Comparison of ENCODE assay signal across 9 mouse cellular contexts in the genomic region with DNA sequence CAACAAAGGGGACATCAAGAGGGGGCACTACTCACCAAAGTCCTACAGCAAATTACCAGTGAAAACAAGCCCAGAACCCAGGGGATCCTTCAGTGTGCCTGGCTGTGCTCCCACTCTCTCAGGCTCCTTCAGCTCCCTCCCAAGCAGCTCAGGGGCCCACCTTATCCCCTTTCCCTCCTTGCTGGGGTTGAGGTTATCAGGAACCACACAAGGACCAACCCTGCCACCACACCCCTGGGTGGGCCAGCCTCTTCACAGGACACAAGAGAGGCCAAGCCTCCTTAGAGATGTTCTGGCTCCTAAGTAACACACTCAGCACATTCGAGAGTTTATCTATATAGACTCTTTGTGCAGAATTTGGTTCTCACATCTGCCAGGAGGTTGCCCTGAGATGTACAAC. TPM values are rescaled to one million over a fixed set of nuclear protein-coding genes. Genes with fewer than 3 reads are reported as not detected.
DNase-seq lines count a peak whose midpoint lies in the region; ATAC-seq and TF ChIP-seq lines count a peak whose summit lies in the region.
"Had no signal": no experiment of that assay in that cellular context is flagged by ENCODE, and none has a peak within 500 bp of the region (broad histone marks: within the 10 kb centered on the region; RNA-seq: fewer than 3 reads in every experiment).

No protein-coding gene starts in this region.

- H3K4me3 ChIP-seq in cerebellum, adult 2 months (replicated peaks; ENCODE audit: insufficient read depth, low read depth, low read length): peak overlapping the region; percentile 0
- H3K4me3 ChIP-seq in lung, embryonic 14.5 days (ENCODE audit: low read depth, low read length): peak overlapping the region; percentile 21; the same call in 1 of the 2 replicates
- H3K4me3 ChIP-seq in limb, embryonic 12.5 days (replicated peaks): no peak overlapping the region
- H3K4me3 ChIP-seq: forebrain, embryonic 12.5 days had no signal

- no peak for TF ChIP-seq CTCF in cerebellum, adult 2 months (IDR thresholded peaks at IDR 0.05; ENCODE audit: borderline replicate concordance, insufficient read depth, low read depth, low read length)
- TF ChIP-seq CTCF in lung, embryonic 14.5 days (IDR thresholded peaks at IDR 0.05; ENCODE audit: low read depth): no peak

- 80% methylated on average over 1 of the region's 1 CpGs for WGBS in cerebellum, adult 2 months
- WGBS in lung, embryonic 14.5 days: 49% methylated on average over 1 of the region's 1 CpGs
- 88% methylated on average over 1 of the region's 1 CpGs for WGBS in limb, embryonic 12.5 days

- H3K4me2 ChIP-seq in lung, embryonic 14.5 days: peak overlapping the region; percentile 81
- 0 out of 2 replicates have a peak overlapping the region, but pooled peaks have one; percentile 6 for H3K4me2 ChIP-seq in limb, embryonic 12.5 days
- H3K4me2 ChIP-seq: forebrain, embryonic 12.5 days had no signal

- H3K36me3 ChIP-seq in lung, embryonic 14.5 days (ENCODE audit: insufficient read depth): peaks cover 20% of the 10 kb centered on the region
- H3K36me3 ChIP-seq in limb, embryonic 12.5 days: peaks cover 26% of the 10 kb centered on the region

- no peak for TF ChIP-seq POLR2A in cerebellum, adult 2 months (IDR thresholded peaks at IDR 0.05; ENCODE audit: borderline replicate concordance, insufficient read depth, low read length)

- no peak for DNase-seq in cerebellum, adult 2 months
- no peak for DNase-seq in lung, embryonic 14.5 days
- DNase-seq in lung, postnatal 10 days: no peak
- peak; percentile 58 to 59 for DNase-seq in spleen, postnatal 14 days (ENCODE audit: low spot score in 2 of 2)
- DNase-seq in right cerebral cortex, postnatal 14 days: no peak

- H3K9ac ChIP-seq in lung, embryonic 14.5 days: peak overlapping the region; percentile 30; the same call in 1 of the 2 replicates
- H3K9ac ChIP-seq in limb, embryonic 12.5 days (replicated peaks): peak overlapping the region; percentile 24; the same call in 1 of the 2 replicates
- H3K9ac ChIP-seq: forebrain, embryonic 12.5 days had no signal

- peak overlapping the region; percentile 95 for H3K27ac ChIP-seq in cerebellum, adult 2 months (ENCODE audit: insufficient read depth, low read length)
- peak overlapping the region; percentile 79 for H3K27ac ChIP-seq in lung, embryonic 14.5 days (ENCODE audit: low read depth)
- H3K27ac ChIP-seq in limb, embryonic 12.5 days: peak overlapping the region; percentile 41; the same call in 1 of the 2 replicates
- H3K27ac ChIP-seq: forebrain, embryonic 12.5 days had no signal

- peaks cover 24% of the 10 kb centered on the region for H3K4me1 ChIP-seq in cerebellum, adult 2 months (ENCODE audit: control insufficient read depth, insufficient read depth, low read length)
- H3K4me1 ChIP-seq in lung, embryonic 14.5 days (ENCODE audit: insufficient read depth): peaks cover 26% of the 10 kb centered on the region
- H3K4me1 ChIP-seq in limb, embryonic 12.5 days (replicated peaks): peaks cover 33% of the 10 kb centered on the region

- no peak for ATAC-seq in cerebellum, adult (ENCODE audit: insufficient number of reproducible peaks, low FRiP score, low TSS enrichment)
- no peak for ATAC-seq in lung, embryonic 14.5 days (ENCODE audit: insufficient read depth)
- ATAC-seq in limb, embryonic 12.5 days (ENCODE audit: insufficient number of reproducible peaks, insufficient read depth, low FRiP score, low TSS enrichment, low read depth): no peak
- ATAC-seq in CD4-positive, CD25-positive, alpha-beta regulatory T cell, adult 4 months: no peak

- H3K9me3 ChIP-seq in lung, embryonic 14.5 days (ENCODE audit: low read depth, low read length): no peaks in the 10 kb centered on the region
- no peaks in the 10 kb centered on the region for H3K9me3 ChIP-seq in limb, embryonic 12.5 days
- H3K9me3 ChIP-seq: forebrain, embryonic 12.5 days had no signal

- H3K27me3 ChIP-seq in cerebellum, adult 2 months (ENCODE audit: control insufficient read depth, insufficient read depth, low read length): no peaks in the 10 kb centered on the region
- no peaks in the 10 kb centered on the region for H3K27me3 ChIP-seq in lung, embryonic 14.5 days (ENCODE audit: insufficient read depth, low read length)
- H3K27me3 ChIP-seq in limb, embryonic 12.5 days: no peaks in the 10 kb centered on the region
- H3K27me3 ChIP-seq: forebrain, embryonic 12.5 days had no signal

RNA-seq across cellular contexts. Expression of a gene that starts 3.1 kb away (rescaled TPM):
- polyA plus RNA-seq in cerebellum, adult 2 months (2012; rRNA removed): 64.4 and 72.3 TPM in 2 replicates
- 103 and 110 TPM in 2 replicates for polyA plus RNA-seq in lung, embryonic 14.5 days (2014; fragmentation: Nextera tagmentation; extraction: Ambion mirVana)
- polyA plus RNA-seq in limb, embryonic 12.5 days (2016; fragmentation: Nextera tagmentation; extraction: Ambion mirVana): 75.9 and 80.4 TPM in 2 replicates
- polyA plus RNA-seq in CD4-positive, CD25-positive, alpha-beta regulatory T cell, adult 4 months (2017; shearing (Covaris generic)): 10 to 100 TPM; 57.8 to 78.7 TPM

RNA-seq across cellular contexts. Expression of a gene that starts 8.3 kb away (rescaled TPM):
- 31.0 and 34.5 TPM in 2 replicates for polyA plus RNA-seq in cerebellum, adult 2 months (2012; rRNA removed)
- polyA plus RNA-seq in lung, embryonic 14.5 days (2014; fragmentation: Nextera tagmentation; extraction: Ambion mirVana): 94.5 and 96.4 TPM in 2 replicates
- polyA plus RNA-seq in limb, embryonic 12.5 days (2016; fragmentation: Nextera tagmentation; extraction: Ambion mirVana): 95.3 and 96.9 TPM in 2 replicates
- polyA plus RNA-seq in CD4-positive, CD25-positive, alpha-beta regulatory T cell, adult 4 months (2017; shearing (Covaris generic)): 10 to 100 TPM; 27.5 to 27.7 TPM

RNA-seq across cellular contexts. Expression of a gene that starts 8.6 kb away (rescaled TPM):
- 0.52 and 0.72 TPM in 2 replicates for polyA plus RNA-seq in cerebellum, adult 2 months (2012; rRNA removed)
- 0.68 and 1.1 TPM in 2 replicates for polyA plus RNA-seq in lung, embryonic 14.5 days (2014; fragmentation: Nextera tagmentation; extraction: Ambion mirVana)
- 0.73 and 0.93 TPM in 2 replicates for polyA plus RNA-seq in limb, embryonic 12.5 days (2016; fragmentation: Nextera tagmentation; extraction: Ambion mirVana)
- not detected for polyA plus RNA-seq in CD4-positive, CD25-positive, alpha-beta regulatory T cell, adult 4 months (2017; shearing (Covaris generic))

RNA-seq across cellular contexts. Expression of a gene that starts 13.3 kb away (rescaled TPM):
- polyA plus RNA-seq in cerebellum, adult 2 months (2012; rRNA removed): 9.3 and 9.7 TPM in 2 replicates
- 16.6 and 17.7 TPM in 2 replicates for polyA plus RNA-seq in lung, embryonic 14.5 days (2014; fragmentation: Nextera tagmentation; extraction: Ambion mirVana)
- polyA plus RNA-seq in limb, embryonic 12.5 days (2016; fragmentation: Nextera tagmentation; extraction: Ambion mirVana): 13.2 and 13.4 TPM in 2 replicates
- 1 to 10 TPM in 1 of 2 experiments, under 1 TPM in 1; 0.81 to 1.3 TPM for polyA plus RNA-seq in CD4-positive, CD25-positive, alpha-beta regulatory T cell, adult 4 months (2017; shearing (Covaris generic))

RNA-seq across cellular contexts. Expression of a gene that starts 36.7 kb away (rescaled TPM):
- 1.2 and 1.3 TPM in 2 replicates for polyA plus RNA-seq in cerebellum, adult 2 months (2012; rRNA removed)
- 30.5 and 31.0 TPM in 2 replicates for polyA plus RNA-seq in lung, embryonic 14.5 days (2014; fragmentation: Nextera tagmentation; extraction: Ambion mirVana)
- polyA plus RNA-seq in limb, embryonic 12.5 days (2016; fragmentation: Nextera tagmentation; extraction: Ambion mirVana): 1.1 and 1.5 TPM in 2 replicates
- 1 to 10 TPM in 1 of 2 experiments, under 1 TPM in 1; 0.73 to 1.5 TPM for polyA plus RNA-seq in CD4-positive, CD25-positive, alpha-beta regulatory T cell, adult 4 months (2017; shearing (Covaris generic))

Comparison
In these comparisons a context has a peak if more than half of its experiments do, and no peak if none do; other contexts are left out.
1. DNase-seq: peak in spleen, postnatal 14 days (2 of 2); none in cerebellum, adult 2 months (0 of 2), lung, embryonic 14.5 days (single experiment), lung, postnatal 10 days (single experiment) and right cerebral cortex, postnatal 14 days (single experiment).
2. H3K27ac ChIP-seq: peak in every context shown above with its lines; median percentile 95 in cerebellum, adult 2 months; 79 in lung, embryonic 14.5 days; 41 in limb, embryonic 12.5 days.